Mouse (Mus musculus): Measurements from ENCODE around the gene Epor. TPM values are rescaled to one million over a fixed set of nuclear protein-coding genes. Genes with fewer than 3 reads are reported as not detected.

Epor gene
- total and polyA plus RNA-seq, 3 experiments = 192 to 440 TPM; not detected in 1

- Histone ChIP-seq H3K27me3 (ENCODE audit: control insufficient read depth in 1 of 2, insufficient read depth in 2 of 2, low read length in 2 of 2) (peaks cover 0 to 4% of the 10 kb centered on the region in 2 experiments; a peak in 2 of 4 replicates), H3K79me2 (ENCODE audit: control insufficient read depth, insufficient read depth, low read length, poor library complexity) (peaks cover 23% of the 10 kb centered on the region), H3K4me3 (ENCODE audit: control insufficient read depth in 1 of 2, insufficient read depth in 1 of 2, low read depth in 2 of 2, low read length in 2 of 2) (no peak overlapping the region), H3K27ac (ENCODE audit: control insufficient read depth, low read depth, low read length) (no peak overlapping the region), H3K36me3 (ENCODE audit: control insufficient read depth in 1 of 2, insufficient read depth in 2 of 2, low read length in 2 of 2) (peaks cover 2 to 20% of the 10 kb centered on the region in 2 experiments), H3K4me1 (ENCODE audit: control insufficient read depth in 1 of 2, insufficient read depth in 2 of 2, low read length in 2 of 2) (peaks cover 3 to 22% of the 10 kb centered on the region in 2 experiments), H3K9me3 (replicated peaks; ENCODE audit: insufficient read depth, low read length) (no peaks in the 10 kb centered on the region), H3K9ac (ENCODE audit: control insufficient read depth, low read depth, low read length, poor library complexity, severe bottlenecking) (no peak overlapping the region)
- TF ChIP-seq ETS1 (IDR thresholded peaks at IDR 0.05; ENCODE audit: low read depth, low read length) = no peak
- no peak for TF ChIP-seq CHD1 (IDR thresholded peaks at IDR 0.05; ENCODE audit: low read depth, low read length)
- no peak for TF ChIP-seq ZKSCAN1 (IDR thresholded peaks at IDR 0.05; ENCODE audit: low read depth, low read length)
- no peak for TF ChIP-seq CTCF (IDR thresholded peaks at IDR 0.05 in 2 of 3, conservative IDR thresholded peaks at IDR 0.05 in 1 of 3; ENCODE audit: control insufficient read depth in 1 of 3, insufficient read depth in 1 of 3, low read depth in 2 of 3, low read length in 3 of 3, poor library complexity in 1 of 3, severe bottlenecking in 1 of 3)
- no peak for TF ChIP-seq MAX (IDR thresholded peaks at IDR 0.05; ENCODE audit: low read length)
- TF ChIP-seq ZC3H11A (IDR thresholded peaks at IDR 0.05; ENCODE audit: low read depth, low read length) = no peak
- TF ChIP-seq TAL1 (IDR thresholded peaks at IDR 0.05; ENCODE audit: low read length) = no peak
- no peak for TF ChIP-seq POLR2A (IDR thresholded peaks at IDR 0.05; ENCODE audit: control insufficient read depth in 1 of 2, insufficient read depth in 1 of 2, low read depth in 1 of 2, low read length in 2 of 2, poor library complexity in 1 of 2)
- DNase-seq (ENCODE audit: low read depth, low spot score) = no peak
Measured at GRCm38 (mm10) chr9:22000296-22000695, 37.0 kb upstream of the Epor start.

DNA sequence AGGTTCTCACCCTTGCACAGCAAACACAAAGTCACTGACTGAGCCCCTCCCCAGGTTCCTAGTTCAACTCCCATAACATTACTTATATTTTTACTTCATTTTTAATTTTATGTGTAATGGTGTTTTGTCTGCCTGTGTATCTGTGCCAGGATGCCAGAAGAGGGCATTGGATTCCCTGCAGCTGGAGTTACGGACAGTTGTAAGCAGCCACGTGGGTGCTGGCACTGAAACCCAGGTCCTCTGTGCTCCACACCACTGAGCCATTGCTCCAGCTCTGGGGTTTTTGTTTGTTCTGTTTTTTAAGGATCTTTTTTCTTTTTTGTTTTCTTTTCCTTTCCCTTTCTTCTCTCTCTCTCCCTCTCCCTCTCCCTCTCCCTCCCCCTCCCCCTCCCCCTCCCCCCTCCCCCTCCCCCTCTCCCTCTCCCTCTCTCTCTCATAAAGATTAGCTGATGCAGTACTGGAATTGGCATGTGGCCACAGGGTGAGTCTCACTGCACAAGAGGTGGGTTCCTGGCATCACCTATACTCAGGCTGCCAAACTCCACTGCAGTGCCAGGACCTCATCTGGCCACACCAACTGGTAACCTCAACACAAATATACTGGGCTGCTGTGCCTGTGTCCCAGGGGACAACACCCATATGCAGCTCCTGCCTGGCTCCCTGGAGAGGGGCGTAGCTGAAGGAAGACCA, 33.0 kb upstream of the Epor start:
- Histone ChIP-seq H3K79me2 (ENCODE audit: control insufficient read depth, insufficient read depth, low read length, poor library complexity) (no peaks in the 10 kb centered on the region), H3K9ac (ENCODE audit: control insufficient read depth, low read depth, low read length, poor library complexity, severe bottlenecking) (peak overlapping the region; percentile 37; the same call in 1 of the 2 replicates), H3K27me3 (ENCODE audit: control insufficient read depth in 1 of 2, insufficient read depth in 2 of 2, low read length in 2 of 2) (peaks cover 0 to 4% of the 10 kb centered on the region in 2 experiments; a peak in 2 of 4 replicates), H3K4me3 (ENCODE audit: control insufficient read depth in 1 of 2, insufficient read depth in 1 of 2, low read depth in 2 of 2, low read length in 2 of 2) (peak overlapping the region in 1 of 2 experiments; percentile 0; a peak in 1 of 4 replicates), H3K27ac (ENCODE audit: control insufficient read depth, low read depth, low read length) (peak overlapping the region; percentile 70), H3K36me3 (ENCODE audit: control insufficient read depth in 1 of 2, insufficient read depth in 2 of 2, low read length in 2 of 2) (no peaks in the 10 kb centered on the region), H3K4me1 (ENCODE audit: control insufficient read depth in 1 of 2, insufficient read depth in 2 of 2, low read length in 2 of 2) (no peaks in the 10 kb centered on the region), H3K9me3 (replicated peaks; ENCODE audit: insufficient read depth, low read length) (no peaks in the 10 kb centered on the region)
- DNase-seq (ENCODE audit: low read depth, low spot score) = peak; percentile 60
- TF ChIP-seq MAFK (IDR thresholded peaks at IDR 0.05; ENCODE audit: borderline replicate concordance, low read depth, low read length) (no peak), EP300 (IDR thresholded peaks at IDR 0.05; ENCODE audit: low read depth in 1 of 2, low read length in 2 of 2) (no peak), RCOR1 (IDR thresholded peaks at IDR 0.05; ENCODE audit: low read depth, low read length) (no peak), TBP (IDR thresholded peaks at IDR 0.05; ENCODE audit: low read depth, low read length) (no peak), POLR2AphosphoS5 (IDR thresholded peaks at IDR 0.05; ENCODE audit: borderline replicate concordance, low read depth, low read length) (no peak), E2F4 (IDR thresholded peaks at IDR 0.05; ENCODE audit: borderline replicate concordance, low read depth, low read length) (no peak), CHD1 (IDR thresholded peaks at IDR 0.05; ENCODE audit: low read depth, low read length) (no peak), KAT2A (conservative IDR thresholded peaks at IDR 0.05; ENCODE audit: low read depth, low read length) (no peak), MEF2A (IDR thresholded peaks at IDR 0.05; ENCODE audit: extremely low read depth, insufficient replicate concordance, low read depth, low read length, poor library complexity, severe bottlenecking) (no peak), MYC (IDR thresholded peaks at IDR 0.05; ENCODE audit: low read depth, low read length) (peak; percentile 70; the same call in 1 of the 2 replicates), JUND (IDR thresholded peaks at IDR 0.05; ENCODE audit: low read depth, low read length) (no peak), NELFE (IDR thresholded peaks at IDR 0.05; ENCODE audit: low read depth, low read length) (peak; percentile 28; the same call in 1 of the 2 replicates), POLR2AphosphoS2 (IDR thresholded peaks at IDR 0.05; ENCODE audit: low read length) (no peak), ZNF384 (IDR thresholded peaks at IDR 0.05; ENCODE audit: low read depth, low read length) (no peak), HCFC1 (IDR thresholded peaks at IDR 0.05; ENCODE audit: low read depth, low read length) (0 out of 2 replicates have a peak, but pooled peaks have one; percentile 34), ZC3H11A (IDR thresholded peaks at IDR 0.05; ENCODE audit: low read depth, low read length) (no peak), POLR2A (IDR thresholded peaks at IDR 0.05; ENCODE audit: control insufficient read depth in 1 of 2, insufficient read depth in 1 of 2, low read depth in 1 of 2, low read length in 2 of 2, poor library complexity in 1 of 2) (peak in 1 of 2 experiments; percentile 40; a peak in 1 of 4 replicates), TAL1 (IDR thresholded peaks at IDR 0.05; ENCODE audit: low read length) (no peak), TCF12 (IDR thresholded peaks at IDR 0.05; ENCODE audit: low read depth, low read length) (0 out of 2 replicates have a peak, but pooled peaks have one; percentile 4), ZKSCAN1 (IDR thresholded peaks at IDR 0.05; ENCODE audit: low read depth, low read length) (no peak), ETS1 (IDR thresholded peaks at IDR 0.05; ENCODE audit: low read depth, low read length) (0 out of 2 replicates have a peak, but pooled peaks have one; percentile 17), GABPA (IDR thresholded peaks at IDR 0.05; ENCODE audit: low read depth, low read length) (no peak), SIN3A (IDR thresholded peaks at IDR 0.05; ENCODE audit: low read length) (peak; percentile 62), MAZ (IDR thresholded peaks at IDR 0.05; ENCODE audit: low read depth, low read length) (no peak), MXI1 (IDR thresholded peaks at IDR 0.05; ENCODE audit: low read depth, low read length) (peak; percentile 84), MYB (IDR thresholded peaks at IDR 0.05; ENCODE audit: low read depth, low read length) (no peak), USF1 (IDR thresholded peaks at IDR 0.05; ENCODE audit: low read depth, low read length) (no peak)
